Mouse (Mus musculus): ENCODE measurements around the gene Gm1673.
"Not testable (repeated sequence)": the region's sequence is repeated elsewhere in the genome, so short reads cannot be mapped to it uniquely, and the experiment has no call there.

Gm1673 gene

DNA sequence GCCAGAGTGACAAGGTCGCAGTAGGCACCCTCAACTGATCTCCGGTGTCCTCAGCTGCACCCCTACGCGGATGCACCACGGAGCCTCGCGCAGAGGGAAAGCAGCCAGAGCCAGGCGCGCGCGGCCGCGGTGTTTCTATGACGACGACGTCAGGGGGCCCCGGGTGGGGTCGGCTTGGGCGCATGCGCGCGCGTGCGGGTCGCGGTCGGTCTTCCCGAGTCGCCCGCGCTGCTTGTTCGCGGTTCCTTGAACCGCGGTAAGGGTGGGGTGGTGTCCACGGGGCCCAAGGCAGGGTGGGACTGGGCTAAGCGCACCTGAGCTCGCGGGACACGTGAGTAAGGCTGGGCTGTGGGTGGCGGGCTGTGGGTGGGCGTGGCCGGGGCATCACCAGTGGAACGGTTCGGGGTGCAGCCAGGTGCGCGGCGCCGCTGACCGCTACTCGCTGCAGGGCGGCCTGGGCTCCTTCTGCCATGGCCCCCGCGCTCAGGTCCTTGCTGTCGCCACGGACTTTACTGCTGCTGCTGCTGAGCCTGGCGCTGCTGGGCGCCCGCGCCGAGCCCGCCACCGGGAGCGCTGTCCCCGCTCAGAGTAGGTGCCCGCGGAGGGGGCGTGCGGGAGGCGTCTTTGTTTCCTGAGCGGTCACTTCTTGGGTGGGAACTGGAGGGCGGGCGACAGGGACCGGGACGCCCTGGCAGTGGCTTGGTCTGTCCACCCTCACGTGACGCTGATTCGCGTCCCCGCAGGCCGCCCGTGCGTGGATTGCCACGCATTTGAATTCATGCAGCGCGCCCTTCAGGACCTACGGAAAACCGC is at the start of gene Gm1673:
TSS of gene Gm1673 (plus strand) at position 125 of the 813 bp plus-strand sequence.
- peak; percentile 92 to 95 for DNase-seq (ENCODE audit: inconsistent age in 2 of 2, low spot score in 1 of 2)

DNA sequence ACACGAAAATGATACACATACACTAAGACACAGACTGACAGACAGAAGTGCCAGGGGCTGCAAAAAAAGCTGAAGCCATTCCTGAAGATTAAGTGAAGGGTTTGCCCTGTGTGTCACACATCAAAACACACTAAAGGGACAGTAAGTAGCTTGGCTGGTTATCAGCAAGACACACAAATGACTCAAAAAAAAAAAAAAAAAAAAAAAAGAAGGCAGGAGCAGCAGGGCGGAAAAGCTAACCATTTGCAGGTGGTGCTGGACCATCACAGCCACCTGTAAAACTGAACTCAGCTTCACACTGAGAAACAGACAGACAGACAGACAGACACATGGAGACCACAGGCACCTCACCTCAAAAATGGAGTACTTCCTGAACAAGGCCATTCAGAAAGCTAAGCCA is 49.2 kb upstream of the Gm1673 start:
- peak in 1 of 2 experiments; percentile 29 for DNase-seq (ENCODE audit: inconsistent age in 2 of 2, low spot score in 1 of 2)

DNA sequence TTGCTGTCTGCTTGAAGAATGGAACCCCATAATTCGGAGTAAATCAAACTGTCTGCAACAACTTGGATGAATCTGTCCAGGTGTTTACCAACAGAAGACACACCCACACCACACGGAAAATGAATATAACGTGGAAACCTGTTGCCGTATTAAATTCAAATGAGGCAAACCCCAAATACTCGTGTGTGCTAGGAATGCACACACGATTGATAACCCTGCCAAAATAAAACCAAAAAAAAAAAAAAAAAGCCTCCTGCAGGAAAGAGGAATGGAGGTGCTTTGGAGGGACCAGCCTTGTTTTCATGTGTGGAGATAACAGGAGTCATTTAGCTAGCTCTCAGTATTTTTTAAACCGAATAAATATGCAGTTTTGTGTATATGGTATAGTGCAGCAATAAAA is 48.4 kb upstream of the Gm1673 start:
- no peak for DNase-seq (ENCODE audit: inconsistent age in 2 of 2, low spot score in 1 of 2)

DNA sequence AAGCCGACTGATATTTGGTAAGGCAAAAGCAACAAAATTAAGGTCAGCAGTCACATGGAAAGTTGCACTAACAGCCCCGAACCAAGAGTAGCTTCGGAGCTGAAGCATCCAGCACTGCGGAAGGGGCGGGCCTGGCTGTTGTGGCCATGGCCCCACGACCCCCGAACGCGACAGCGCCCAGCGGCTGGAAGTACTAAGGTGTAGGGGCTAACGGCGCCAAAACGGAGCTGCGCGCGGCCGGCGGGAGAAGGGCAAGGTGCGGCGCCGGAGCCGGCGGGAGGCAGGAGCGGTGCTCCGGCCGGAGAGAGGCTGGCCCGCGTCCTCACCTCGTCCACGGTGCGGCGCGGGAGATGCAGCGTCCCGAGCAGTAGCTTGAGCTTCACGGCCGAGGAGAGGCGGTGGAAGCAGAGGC is 47.5 kb upstream of the Gm1673 start:
- DNase-seq (ENCODE audit: inconsistent age in 2 of 2, low spot score in 1 of 2) = no peak

- DNase-seq (ENCODE audit: inconsistent age in 2 of 2, low spot score in 1 of 2) = peak; percentile 99
These were observed 47.0 kb upstream of the Gm1673 start, which contains the start of gene Nelfa for GRCm38 (mm10) chr5:33936120-33936707. Nelfa (minus strand) TSS chr5:33936413.

- peak in 1 of 2 experiments; percentile 24 for DNase-seq (ENCODE audit: inconsistent age in 2 of 2, low spot score in 1 of 2)
These were observed 46.0 kb upstream of the Gm1673 start for GRCm38 (mm10) chr5:33937230-33937629.

GRCm38 (mm10) chr5:33938448-33938847 is 44.8 kb upstream of the Gm1673 start:
- DNase-seq (ENCODE audit: inconsistent age in 2 of 2, low spot score in 1 of 2) = peak in 1 of 2 experiments; percentile 45

DNA sequence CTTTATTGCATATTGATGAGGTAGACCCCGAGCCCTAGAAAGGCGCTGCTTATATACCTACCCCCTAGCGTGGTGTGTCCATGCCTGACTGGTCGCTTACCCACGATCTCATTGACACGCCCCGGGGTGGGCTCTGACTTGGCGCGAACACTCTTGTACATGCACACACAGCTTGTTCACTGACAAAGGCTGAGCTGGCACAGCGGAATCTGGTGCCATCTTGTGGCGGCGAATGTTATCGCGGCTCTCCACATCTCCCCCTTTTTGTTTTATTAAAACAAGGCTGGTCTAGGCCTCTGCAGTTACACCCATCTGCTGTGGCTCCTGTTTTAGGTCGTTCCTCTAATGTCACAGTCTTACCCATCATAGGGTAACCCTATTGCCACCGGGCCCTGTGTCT is 36.2 kb upstream of the Gm1673 start:
- DNase-seq (ENCODE audit: inconsistent age in 2 of 2, low spot score in 1 of 2) = not testable (repeated sequence)

- DNase-seq (ENCODE audit: inconsistent age in 2 of 2, low spot score in 1 of 2) = no peak
These were observed 34.9 kb upstream of the Gm1673 start for GRCm38 (mm10) chr5:33948314-33948713.

DNA sequence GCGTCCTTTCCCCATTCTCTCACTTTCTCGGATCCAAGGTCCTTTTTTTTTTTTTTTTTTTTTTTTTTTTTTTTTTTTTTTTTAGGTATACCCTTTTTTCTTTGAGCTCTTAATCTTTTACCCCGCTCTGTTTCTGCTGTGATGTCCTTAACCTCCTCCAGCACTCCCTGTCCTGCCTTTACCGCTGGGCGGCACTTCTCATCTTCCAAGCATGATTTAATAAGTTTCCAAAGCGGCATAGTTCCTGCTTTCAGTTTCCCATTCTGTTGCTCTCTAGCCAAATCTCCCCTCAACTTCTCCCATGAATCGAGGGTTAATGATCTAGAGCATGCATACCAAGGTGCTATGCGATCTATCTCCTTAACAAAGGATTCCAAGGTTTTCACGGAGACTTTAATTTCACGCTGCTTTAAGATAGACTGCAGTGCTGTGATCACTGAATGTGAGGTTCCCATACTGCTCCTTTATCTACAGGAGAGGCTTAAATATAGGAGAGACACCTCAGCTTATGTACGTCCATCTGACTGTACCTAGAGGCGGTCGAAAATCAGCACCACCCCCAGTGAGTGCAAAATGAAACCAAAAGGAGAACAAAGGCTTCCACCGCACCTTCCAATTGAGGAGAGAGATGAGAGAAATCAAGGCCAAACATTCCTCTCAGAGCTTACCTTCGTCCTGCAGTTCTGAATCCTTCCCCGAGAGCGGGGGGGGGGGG is 29.6 kb upstream of the Gm1673 start:
- no peak for DNase-seq (ENCODE audit: inconsistent age in 2 of 2, low spot score in 1 of 2)

GRCm38 (mm10) chr5:33954354-33954753 is 28.9 kb upstream of the Gm1673 start:
- DNase-seq (ENCODE audit: inconsistent age in 2 of 2, low spot score in 1 of 2) = peak; percentile 81 to 91

- peak; percentile 85 to 88 for DNase-seq (ENCODE audit: inconsistent age in 2 of 2, low spot score in 1 of 2)
These were observed 27.4 kb upstream of the Gm1673 start for GRCm38 (mm10) chr5:33955868-33956267.

- DNase-seq (ENCODE audit: inconsistent age in 2 of 2, low spot score in 1 of 2) = peak; percentile 54 to 81
These were observed 23.9 kb upstream of the Gm1673 start for GRCm38 (mm10) chr5:33959382-33959781.

DNA sequence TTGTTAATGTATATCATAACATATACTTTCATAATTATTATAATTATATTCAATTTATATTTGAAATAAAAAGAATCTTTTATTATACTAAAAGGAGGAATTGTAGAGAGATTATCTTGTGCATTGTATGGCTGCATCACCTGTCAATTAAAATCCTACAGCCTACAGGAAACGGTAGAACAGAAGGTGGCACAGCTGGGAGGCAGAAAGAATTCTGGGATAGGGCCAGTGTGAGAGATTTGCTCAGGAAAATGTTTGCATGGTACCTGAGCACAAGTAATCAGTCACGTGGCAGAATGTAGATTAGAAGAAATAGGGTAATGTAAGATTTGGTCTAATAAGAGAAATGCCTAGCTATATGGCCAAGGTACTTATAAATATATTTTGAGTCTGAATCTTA is 8.5 kb upstream of the Gm1673 start:
- no peak for DNase-seq (ENCODE audit: inconsistent age in 2 of 2, low spot score in 1 of 2)

DNA sequence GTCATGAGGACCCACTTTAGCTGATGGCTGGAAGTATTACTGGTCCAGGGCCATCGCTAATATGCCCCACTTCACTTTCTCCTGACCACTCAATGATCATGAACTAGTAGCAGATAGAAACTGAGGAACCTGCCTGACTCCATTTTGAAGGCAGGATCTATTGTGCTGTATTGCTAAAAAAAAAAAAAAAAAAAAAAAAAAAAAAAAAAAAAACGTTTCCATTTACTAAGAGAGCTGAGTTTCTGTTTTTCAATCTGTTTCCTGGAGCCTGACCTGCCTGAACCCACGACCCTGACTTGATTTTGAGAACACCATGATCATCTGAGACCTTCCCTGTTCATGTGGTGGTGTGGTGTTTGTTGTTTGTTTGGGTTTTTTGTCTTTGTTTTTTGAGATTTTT is 7.0 kb upstream of the Gm1673 start:
- no peak for DNase-seq (ENCODE audit: inconsistent age in 2 of 2, low spot score in 1 of 2)

DNA sequence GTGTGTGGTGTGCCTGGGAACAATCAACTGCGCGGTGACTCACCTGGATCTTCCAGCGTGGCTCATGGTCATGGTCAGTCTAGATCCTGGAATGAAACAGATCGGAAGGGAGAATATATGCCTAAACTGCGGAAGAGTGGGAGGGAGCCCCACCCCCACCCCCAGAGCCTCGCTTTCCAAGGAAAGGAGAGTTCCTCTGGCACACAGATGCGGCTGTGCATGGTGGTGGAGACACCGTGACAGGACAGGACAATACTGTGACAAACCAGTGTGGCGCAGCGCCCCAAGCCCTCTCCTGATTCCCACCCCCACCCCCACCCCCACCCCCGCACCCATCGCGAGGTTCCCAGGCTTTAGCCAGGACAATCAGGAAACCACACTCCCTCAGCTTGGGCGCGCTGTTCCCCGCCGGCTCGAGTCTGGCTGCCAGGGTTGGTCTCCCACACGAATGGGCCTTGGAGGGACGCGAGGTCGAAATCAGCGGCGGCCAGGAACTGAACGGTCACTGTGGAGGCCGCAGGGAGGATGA is 438 bp upstream of the Gm1673 start:
- DNase-seq (ENCODE audit: inconsistent age in 2 of 2, low spot score in 1 of 2) = peak; percentile 45 to 78

DNA sequence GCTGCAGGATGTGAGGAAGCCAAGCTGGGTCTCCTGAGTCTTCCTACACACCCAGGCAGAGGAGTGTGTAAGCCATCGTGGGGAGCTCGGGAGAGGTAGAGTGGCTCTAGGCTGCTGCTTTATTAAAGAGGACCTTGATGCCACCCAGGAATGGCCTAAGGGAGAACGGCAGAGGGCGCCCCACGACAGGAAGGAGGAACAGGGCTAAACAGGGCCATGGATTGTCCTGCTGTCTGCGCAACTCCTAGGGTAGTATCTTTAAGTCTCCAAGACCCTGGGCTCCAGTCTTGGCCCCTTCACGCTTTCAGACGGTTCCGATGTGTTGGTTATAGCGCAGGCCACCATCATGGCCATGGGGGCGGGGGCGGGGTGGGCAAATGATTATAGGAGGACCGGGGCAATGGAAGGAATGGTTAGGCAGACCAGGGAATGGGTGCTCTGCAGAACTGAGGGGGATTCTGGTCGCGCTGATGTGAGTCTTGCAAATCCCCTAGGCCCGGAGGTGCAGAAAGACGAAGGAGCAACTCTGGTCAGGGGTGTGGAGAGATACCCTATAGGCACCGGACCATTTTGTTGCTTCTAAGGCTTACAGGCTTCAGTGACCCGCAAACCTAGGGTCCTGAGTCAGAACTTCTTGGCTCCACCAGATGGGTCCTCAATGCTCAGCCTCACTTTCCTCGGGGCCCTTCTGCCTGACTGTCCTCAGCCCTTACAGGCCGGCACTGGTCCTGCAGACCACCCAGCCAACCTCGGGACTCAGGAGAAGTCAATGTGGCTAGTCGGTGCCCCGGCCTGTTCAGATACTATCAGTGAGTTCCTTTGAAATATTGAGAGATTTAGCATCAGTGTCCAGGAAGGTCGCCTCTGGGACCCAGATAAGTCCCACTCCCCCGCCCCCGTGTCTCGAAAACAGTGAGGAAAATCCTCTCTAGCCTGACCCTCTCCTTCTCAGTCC is 11.7 kb downstream of the Gm1673 start:
- peak; percentile 75 to 90 for DNase-seq (ENCODE audit: inconsistent age in 2 of 2, low spot score in 1 of 2)

DNA sequence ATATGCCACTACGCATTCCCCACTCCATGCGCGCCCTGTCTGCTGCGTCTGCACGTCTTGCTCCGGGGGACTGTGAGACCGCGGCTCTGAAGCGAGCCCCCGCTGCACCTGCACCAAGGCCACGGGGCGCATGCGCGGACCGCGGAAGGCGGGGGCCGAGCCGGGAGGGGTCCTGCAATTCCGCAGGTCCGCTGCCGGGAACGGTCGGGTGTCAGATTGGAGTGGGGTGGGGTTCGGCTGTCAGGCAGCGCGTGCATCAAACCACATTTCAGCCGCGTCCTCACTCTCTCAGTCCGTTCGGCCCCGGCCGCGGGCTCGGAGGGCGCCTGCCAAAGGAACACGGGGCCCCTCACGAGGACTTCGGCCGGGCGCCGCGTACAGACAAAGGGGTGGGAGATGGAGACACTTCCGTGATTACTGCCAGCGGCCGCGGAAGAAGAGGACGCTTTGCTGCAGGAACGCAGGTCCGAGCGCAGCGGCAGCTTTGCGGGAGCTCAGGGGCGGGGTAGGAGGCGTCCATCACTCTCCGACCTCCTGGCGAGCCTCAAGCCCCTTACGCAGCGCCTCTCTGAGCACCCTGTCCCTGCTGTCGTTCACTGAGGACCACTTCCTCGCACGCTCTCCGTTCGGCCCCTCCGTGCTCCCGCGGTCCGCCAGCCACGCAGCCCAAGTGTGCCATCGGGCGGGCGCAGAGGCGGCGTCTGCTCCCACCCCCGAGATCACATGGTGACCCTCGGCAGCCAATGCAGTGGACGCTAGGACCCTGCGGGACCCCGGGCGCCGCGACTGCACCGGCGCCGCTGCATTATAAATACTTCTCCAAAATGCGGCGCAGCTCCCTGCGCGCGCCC is 12.8 kb downstream of the Gm1673 start, which contains the start of gene Nat8l:
TSS of gene Nat8l (plus strand) at position 142 of the 851 bp plus-strand sequence.
- peak; percentile 62 to 69 for DNase-seq (ENCODE audit: inconsistent age in 2 of 2, low spot score in 1 of 2)

GRCm38 (mm10) chr5:33996694-33997045 is 13.4 kb downstream of the Gm1673 start:
- no peak for DNase-seq (ENCODE audit: inconsistent age in 2 of 2, low spot score in 1 of 2)

Data from adrenal gland, adult (tissue).